Mouse (Mus musculus) cerebellum, postnatal 10 days (tissue): ENCODE measurements at regions not wholly inside any gene's neighbourhood (a gene's known extent, or its start where the extent isn't known, plus 50 kb on each side); places are given as distances from the start of the nearest gene placed in this dataset.

Experiments
- DNase-seq, 2 experiments: peaks; one replicate each; pipeline ENCODE4 v3.0.0; 2021; ENCODE audit warnings: mixed read lengths in 2 of 2

DNA sequence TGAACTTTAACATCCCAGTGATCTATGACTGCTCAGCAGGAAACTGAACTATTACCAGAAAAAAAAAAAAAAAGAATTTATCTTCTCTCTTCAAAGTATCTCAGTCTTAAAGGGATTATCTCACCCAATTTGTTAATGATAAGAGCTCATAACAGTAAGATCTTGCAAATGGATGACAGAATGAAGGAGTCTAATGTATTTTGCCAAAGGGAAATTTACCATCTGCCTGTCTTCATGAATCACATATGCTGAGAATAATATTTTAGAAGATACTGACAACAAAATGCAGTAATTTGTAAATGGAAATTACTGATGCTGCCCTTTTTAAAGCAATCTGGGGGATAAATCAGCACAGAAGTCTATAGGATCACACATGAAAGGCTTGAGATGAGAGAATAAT, 103.9 kb upstream of the Sp4 start:
- DNase-seq = no peak

DNA sequence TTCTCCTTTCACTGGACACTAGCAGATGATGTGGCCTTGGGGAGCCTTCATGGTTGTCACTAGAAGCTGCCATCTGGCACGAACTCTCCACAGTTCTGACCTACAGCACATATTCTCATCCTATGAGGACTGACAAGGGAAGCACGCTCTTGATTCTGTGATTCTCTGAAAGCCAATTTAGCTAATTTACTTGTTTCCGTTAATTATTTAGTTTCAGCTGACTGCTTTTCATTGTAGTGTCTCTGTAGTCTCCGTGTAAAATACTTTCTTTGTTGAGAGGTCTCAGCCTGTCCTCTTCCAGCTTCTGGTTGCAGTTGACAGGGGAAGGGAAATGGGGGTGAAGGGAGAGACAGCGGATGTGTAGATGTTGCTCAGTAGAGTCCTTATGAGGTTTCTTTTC, 102.9 kb upstream of the Sp4 start:
- DNase-seq = peak; percentile 15 to 24

DNA sequence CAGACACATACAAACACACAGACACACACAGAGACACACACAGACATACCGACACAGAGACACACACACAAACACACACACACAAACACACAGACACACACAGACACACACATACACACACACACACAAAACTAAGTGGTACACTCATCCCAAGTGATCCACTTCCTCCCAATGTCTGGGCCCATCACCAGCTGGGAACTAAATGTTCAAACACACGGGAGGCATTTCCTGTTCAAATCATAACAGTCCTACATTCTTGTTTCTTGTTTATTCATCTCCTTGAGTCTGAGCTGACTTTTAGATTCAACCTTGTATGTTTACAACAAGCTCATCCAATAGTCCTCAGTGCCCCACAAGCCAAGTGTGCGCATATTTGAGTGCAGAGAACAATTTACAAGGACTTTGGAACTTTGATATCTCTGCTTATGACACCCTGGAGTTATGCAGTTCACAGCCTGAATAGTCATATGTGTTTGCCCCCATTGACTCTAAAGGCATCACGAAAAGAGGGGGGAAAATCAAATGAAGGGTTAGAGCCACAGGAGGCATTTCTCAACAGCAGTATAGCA, 102.4 kb upstream of the Sp4 start:
- DNase-seq = no peak

DNA sequence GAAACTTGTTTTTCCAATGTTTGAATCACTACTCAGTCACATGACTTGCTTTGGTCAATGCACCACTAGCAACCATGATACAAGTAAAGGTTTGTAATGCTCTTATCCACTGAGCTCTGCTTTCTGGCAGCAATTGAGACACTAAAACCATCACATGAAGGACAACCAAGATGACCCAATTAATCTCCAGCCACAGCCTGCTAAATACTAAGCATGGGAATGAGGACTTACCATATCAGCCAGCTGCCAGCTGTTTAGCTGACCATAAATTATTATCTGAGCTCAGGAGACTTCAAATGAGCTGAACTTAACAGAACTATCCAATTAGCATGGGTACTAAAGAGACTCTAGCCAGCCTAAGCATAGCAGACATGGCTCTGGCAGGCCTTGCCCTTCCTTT, 100.1 kb upstream of the Sp4 start:
- no peak for DNase-seq

DNA sequence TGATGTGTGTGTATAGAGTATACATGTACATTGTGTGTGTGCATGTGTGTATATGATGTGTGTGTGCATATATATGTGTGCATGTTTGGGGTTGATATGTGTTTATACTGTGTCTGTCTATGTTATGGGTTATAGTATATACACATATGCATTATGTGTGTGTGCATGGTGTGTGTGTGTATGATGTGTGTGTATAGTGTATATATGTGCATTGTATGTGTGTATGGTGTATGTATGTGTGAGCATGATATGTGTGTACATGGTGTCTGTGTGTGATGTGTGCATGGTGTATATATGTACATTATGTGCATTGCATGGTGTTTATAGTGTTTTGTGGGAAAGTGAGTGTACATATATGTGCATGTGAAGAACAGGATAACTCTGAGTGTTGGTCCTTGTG, 90.4 kb upstream of the Sp4 start:
- DNase-seq = no peak

DNA sequence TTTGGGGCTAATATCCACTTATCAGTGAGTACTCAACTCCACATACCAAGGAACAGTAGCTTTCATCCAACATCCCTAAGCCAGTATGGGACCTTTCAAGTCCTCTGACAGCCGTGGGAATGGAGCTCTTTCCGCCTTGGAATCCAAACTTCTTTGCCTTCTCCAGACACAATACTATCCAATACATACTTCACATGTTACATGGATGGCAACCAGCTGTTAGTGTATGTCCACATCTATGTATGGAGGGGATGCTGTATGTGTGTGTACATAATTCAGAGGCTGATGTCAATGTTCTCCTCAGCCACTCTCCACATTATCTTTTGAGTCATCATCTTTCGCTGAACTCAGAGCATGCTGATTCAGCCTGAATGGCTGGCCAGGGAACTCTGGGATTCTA, 79.8 kb upstream of the Sp4 start:
- DNase-seq = no peak

DNA sequence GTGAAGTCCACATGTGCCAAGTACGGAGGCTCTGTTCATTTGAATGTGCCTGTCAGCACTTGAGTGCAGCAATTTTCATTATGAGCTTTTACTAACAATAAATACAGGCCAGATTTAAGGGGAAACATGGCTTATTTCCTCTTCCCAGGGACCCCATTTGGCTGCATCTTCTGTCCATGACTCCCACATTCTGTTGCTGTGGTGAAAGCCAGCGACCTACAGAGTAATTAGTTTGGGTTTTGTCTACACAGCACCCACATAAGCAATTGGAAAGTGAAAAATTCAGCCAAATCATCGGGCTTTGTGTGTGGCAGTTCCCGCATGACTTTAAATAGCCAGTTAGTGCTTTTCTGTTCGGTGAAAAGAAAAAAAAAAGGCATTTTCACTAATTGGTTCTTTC, 76.7 kb upstream of the Sp4 start:
- no peak for DNase-seq

DNA sequence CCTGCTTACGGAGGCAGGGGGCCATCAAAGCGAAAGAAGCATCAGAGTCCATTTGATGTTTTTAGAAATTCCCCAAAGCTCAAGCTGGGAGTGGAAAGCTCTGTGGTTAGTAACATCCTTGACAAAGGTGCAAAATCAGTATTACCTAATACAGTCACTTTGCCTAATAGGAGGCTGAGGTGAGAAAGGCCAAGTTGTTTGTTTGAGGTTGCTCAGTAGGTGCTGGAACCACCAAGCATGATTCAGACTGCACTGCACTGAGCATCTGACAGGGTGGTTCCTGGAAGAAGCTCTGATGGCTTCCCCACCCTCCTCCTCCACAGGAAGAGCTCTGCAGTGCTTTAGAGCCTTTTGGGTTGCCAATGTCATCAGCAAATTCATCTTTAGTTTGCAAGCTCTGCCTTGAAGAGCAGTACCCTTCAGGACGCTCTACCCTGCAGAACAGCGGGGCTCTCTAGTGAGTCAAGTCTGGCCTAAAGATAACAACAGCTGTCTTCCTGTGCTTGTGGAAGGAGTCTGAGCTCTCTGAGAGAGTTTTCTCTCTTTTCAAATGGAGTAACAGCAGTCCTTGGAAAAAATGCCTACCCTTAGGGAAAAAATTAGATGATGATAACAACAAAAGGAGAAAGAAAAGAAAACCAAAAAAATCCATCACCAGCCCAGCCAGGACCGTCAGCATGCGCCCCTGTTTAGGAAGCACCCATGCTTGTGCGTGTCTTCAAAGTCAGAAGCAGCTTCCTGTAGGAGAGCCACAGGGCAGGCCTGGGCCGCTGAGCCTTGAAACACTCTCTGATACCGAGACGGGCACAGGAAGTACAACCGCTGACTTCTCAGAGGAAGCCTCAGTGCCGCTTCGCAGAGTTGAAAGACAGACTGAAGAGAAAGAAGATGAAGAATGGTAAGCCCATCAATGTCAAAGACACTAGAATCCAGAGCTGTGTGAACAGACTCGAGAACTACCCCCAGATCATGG, 75.6 kb upstream of the Sp4 start:
- no peak for DNase-seq

DNA sequence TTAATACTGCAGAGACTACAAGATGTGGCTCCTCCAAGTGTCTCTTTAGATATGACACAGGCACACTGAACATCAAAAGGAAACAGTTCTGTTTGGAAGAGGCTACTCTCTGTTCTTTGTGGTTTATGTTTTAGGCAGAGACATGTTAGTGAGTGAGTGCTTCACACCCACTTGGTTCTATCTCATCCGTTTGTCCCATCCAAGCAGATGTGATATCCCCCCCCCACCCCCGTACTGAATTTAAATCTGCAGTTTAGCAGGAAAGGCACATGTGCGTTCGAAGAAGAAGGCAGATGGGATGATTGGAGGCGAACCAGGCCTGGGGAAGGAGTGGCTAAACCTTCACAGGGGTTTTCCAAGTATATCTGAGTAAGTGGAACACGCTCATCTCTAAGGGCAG, 72.0 kb upstream of the Sp4 start:
- no peak for DNase-seq

DNA sequence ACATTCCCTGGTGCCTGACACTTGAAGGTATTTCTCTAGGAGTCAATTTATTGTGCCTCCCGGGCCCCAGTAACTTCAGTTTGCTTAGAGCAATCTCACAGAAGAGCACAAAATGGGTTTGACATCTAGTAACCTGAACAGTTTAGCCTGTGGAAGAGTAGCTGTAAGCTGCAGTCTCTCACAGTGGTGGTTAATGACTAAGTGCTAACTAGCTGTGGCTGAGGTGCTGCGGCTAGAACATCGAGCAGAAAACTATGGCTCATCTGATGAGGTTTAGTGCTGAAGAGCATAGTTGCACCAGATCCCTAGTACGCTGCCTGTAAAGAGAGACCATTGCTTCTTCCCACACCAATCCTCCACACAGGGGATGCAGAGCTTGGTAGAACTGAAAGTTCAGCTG, 70.7 kb upstream of the Sp4 start:
- no peak for DNase-seq

DNA sequence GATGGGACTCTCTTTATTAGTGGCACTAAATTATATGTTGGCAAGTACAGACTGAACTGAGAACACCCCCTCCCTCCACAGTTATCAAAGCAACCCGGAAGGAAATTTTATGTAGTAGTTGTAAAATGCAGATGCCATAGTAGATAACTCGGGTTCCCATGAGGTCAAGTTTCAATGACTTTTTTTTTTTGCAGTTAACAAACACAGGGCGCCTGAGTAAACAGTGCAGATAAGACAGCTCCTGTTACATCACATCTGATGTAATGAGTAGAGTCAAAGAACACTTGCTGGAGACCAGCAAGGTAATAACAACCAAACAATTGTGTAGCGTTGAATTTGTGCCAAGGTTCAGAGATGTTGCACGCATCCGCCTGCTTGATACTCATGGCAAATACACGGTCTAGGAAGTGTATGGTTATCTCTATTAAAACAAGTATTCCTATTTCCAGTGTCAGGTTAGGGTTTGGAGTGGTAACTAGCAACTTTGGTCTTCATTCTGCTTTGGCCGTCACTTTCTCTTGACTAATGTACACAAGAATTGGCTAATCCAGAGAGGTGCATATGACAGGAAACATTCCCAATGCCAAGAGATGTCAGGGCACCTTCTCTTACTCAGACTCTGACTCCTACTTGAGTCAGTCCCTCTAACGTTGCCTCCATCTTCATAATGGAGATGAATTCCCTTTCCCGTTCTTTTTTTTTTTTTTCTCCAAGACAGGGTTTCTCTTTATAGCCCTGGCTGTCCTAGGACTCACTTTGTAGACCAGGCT, 66.3 kb upstream of the Sp4 start:
- no peak for DNase-seq

DNA sequence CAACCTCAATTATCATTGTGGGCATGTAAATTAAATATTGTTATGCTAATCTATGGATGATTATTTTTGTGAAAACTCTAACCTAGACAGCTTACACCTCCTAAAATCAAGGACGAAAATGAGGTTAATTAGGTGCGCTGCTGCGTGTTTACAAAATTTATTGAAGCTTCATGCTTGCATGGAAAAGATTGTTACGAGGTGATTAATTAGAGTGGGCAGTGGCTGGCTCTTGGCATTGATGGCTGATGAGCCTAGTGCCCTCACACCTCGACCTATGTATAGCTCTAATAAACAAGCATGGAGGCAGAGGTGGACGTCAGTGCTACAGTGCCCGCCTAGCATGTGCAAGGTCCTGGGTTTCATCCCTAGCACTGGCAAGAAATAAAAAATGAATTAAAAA, 51.6 kb upstream of the Sp4 start:
- DNase-seq = no peak

DNA sequence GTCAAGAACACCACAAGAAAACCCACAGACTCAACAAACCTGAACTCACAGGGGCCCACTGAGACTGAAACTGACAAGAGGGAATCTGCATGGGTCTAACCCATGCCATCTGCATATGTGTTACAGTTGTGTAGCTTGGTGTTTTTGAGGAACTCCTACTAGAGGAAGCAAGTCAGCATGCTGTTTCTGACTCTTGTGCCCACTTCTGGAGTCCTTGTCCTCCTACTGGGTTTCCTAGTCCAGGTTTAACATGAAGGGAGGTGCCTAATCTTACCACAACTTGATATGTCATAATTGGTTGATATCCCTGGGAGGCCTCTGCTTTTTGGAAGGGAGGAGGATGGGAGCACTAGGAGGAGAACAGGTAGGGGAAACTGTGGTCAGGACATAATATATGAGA, 50.2 kb upstream of the Sp4 start:
- DNase-seq = no peak
